Mouse (Mus musculus) hindbrain, embryonic 14.5 days (tissue): ENCODE results near the gene Trit1. TPM values are rescaled to one million over a fixed set of nuclear protein-coding genes. Genes with fewer than 3 reads are reported as not detected.

Experiments used
- ATAC-seq: fragments of 200-750 bp; cut with Nextera tagmentation; 2 replicates; pipeline ENCODE4 v1.8.0; 2017; ENCODE audit warnings: moderate number of reproducible peaks, mild to moderate bottlenecking, moderate TSS enrichment, moderate library complexity; ENCODE audit not compliant: low FRiP score
- DNase-seq: peaks from one replicate; pipeline ENCODE4 v3.0.0-alpha.2; 2015; ENCODE audit warnings: low spot score
- H3K27ac ChIP-seq: fragments of 300-500 bp; sonication (generic); 2 replicates; pipeline ENCODE4 v1.5.1; 2014; ENCODE audit warnings: mild to moderate bottlenecking, moderate library complexity
- H3K27me3 ChIP-seq: fragments of 300-500 bp; sonication (generic); 2 replicates; pipeline ENCODE4 v1.6.1; 2014; ENCODE audit warnings: mild to moderate bottlenecking, low read length, mixed read lengths; ENCODE audit not compliant: control insufficient read depth, insufficient read depth
- H3K36me3 ChIP-seq: fragments of 300-500 bp; sonication (generic); replicated peaks from 2 replicates; pipeline ENCODE4 v1.6.1; 2014; ENCODE audit not compliant: control insufficient read depth, insufficient read depth
- H3K4me1 ChIP-seq: fragments of 300-500 bp; sonication (generic); replicated peaks from 2 replicates; pipeline ENCODE4 v1.6.1; 2014; ENCODE audit warnings: antibody characterized with exemption, low read length, mixed read lengths; ENCODE audit not compliant: control insufficient read depth, insufficient read depth
- H3K4me2 ChIP-seq: fragments of 300-500 bp; sonication (generic); replicated peaks from 2 replicates; pipeline ENCODE4 v1.6.1; 2014; ENCODE audit warnings: mild to moderate bottlenecking, moderate library complexity
- H3K4me3 ChIP-seq: fragments of 300-500 bp; sonication (generic); replicated peaks from 2 replicates; pipeline ENCODE4 v1.5.1; 2014; ENCODE audit warnings: mild to moderate bottlenecking, low read length
- H3K9ac ChIP-seq: fragments of 300-500 bp; sonication (generic); 2 replicates; pipeline ENCODE4 v1.6.1; 2014
- H3K9me3 ChIP-seq: fragments of 300-500 bp; sonication (generic); 2 replicates; pipeline ENCODE4 v1.6.1; 2016; ENCODE audit warnings: low read length; ENCODE audit not compliant: control insufficient read depth
- WGBS: fragments of 180-500 bp; shearing (Covaris S2); extraction: QIAGEN DNeasy Blood & Tissue Kit; methylation state at CpG from one replicate; pipeline ENCODE4 v1.1.7; 2014; 5-methylcytosine and 5-hydroxymethylcytosine counted together
- polyA plus RNA-seq: library from polyadenylated mRNA; unstranded; fragments of >200 nt; fragmentation: Nextera tagmentation; extraction: Ambion mirVana; gene quantifications from 2 replicates; pipeline ENCODE4 v1.2.1, GENCODE M21; 2014

Gene Trit1
- polyA plus RNA-seq, 1 experiment from 2014 or later = 24.6 TPM

DNA sequence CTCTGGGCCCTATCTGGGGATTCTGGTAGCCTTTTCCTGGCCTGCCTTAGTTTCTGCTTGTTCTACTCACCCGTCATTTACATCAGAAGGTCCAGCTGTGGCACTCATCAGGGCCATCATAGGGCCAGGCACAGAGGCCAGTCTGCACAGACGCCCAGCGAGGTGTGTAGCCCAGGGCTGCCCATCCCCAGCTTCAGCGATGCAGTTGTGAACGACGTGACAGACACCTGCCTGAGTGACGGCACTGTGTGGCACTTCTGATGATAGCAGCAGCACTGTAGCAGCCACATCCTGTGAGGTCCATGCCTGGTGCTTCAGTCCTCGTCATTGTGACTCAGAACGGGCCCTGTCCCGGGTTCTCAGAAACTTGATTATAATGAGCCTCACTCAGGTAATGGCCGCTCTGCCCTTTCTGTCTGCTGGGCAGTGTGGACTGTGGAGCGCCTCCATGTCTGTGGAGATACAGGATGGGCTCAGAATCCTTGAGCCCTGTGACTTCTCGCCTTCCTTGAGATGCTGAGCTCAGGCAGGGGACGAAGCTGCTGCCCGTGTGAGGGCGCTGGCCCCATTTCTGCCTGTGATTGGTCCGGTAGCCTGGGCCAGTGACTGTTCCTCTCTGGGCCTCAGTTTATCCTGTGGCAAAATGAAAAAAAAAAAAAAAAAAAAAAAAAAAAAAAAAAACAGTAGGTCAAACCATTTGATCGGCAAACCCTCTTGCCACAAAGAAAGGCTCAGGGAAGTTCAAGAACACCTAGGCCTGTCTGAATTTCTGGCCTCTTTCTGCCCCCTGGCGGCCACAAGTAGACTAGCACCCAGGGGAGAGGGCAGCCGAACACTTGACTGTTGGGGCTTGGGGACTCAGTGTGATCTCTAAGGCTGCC is 66.1 kb downstream of the Trit1 start:
- no peak overlapping the region for H3K27ac ChIP-seq
- H3K36me3 ChIP-seq = no peaks in the 10 kb centered on the region
- WGBS = 70% methylated on average over 20 of the region's 20 CpGs
- no peaks in the 10 kb centered on the region for H3K9me3 ChIP-seq
- H3K27me3 ChIP-seq = no peaks in the 10 kb centered on the region
- ATAC-seq = peak; percentile 70; the same call in 1 of the 2 replicates
- H3K4me3 ChIP-seq = no peak overlapping the region
- H3K9ac ChIP-seq = no peak overlapping the region
- H3K4me1 ChIP-seq = no peaks in the 10 kb centered on the region
- peak; percentile 79 for DNase-seq
- H3K4me2 ChIP-seq = no peak overlapping the region

- Histone ChIP-seq H3K27ac (no peak overlapping the region), H3K36me3 (no peaks in the 10 kb centered on the region), H3K9ac (no peak overlapping the region), H3K27me3 (no peaks in the 10 kb centered on the region), H3K4me1 (no peaks in the 10 kb centered on the region), H3K9me3 (no peaks in the 10 kb centered on the region), H3K4me3 (no peak overlapping the region), H3K4me2 (no peak overlapping the region)
- WGBS = 72% methylated on average over 13 of the region's 13 CpGs
- ATAC-seq = no peak
- no peak for DNase-seq
Measured at GRCm38 (mm10) chr4:123083323-123083902, 67.0 kb downstream of the Trit1 start.

GRCm38 (mm10) chr4:123085290-123085689 is 68.9 kb downstream of the Trit1 start:
- Histone ChIP-seq H3K4me3 (no peak overlapping the region), H3K36me3 (no peaks in the 10 kb centered on the region), H3K9ac (no peak overlapping the region), H3K4me1 (no peaks in the 10 kb centered on the region), H3K4me2 (no peak overlapping the region), H3K9me3 (no peaks in the 10 kb centered on the region), H3K27me3 (no peaks in the 10 kb centered on the region), H3K27ac (no peak overlapping the region)
- WGBS = 85% methylated on average over 2 of the region's 2 CpGs
- ATAC-seq (no peak), DNase-seq (no peak)

DNA sequence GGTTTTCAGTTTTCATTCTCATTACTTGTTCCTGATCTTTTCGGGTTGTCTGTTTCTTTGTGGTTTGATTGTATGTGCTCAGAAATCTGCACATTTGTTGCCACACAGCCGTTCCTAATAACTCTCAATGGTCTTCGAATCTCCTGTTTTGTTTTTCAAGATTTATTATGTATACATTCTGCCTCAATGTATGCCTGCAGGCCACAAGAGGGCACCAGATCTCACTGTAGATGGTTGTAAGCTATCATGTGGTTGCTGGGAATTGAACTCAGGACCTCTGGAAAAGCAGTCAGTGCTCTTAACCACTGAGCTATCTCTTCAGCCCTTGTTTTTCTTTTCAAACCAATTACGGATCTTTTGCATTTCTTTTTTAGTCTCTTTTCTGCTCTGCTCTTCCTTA is 70.0 kb downstream of the Trit1 start:
- no peaks in the 10 kb centered on the region for H3K36me3 ChIP-seq
- H3K4me3 ChIP-seq = no peak overlapping the region
- no peak overlapping the region for H3K9ac ChIP-seq
- ATAC-seq (no peak), DNase-seq (no peak)
- no peaks in the 10 kb centered on the region for H3K4me1 ChIP-seq
- H3K4me2 ChIP-seq = no peak overlapping the region
- no peak overlapping the region for H3K27ac ChIP-seq
- H3K27me3 ChIP-seq = no peaks in the 10 kb centered on the region
- 94% methylated on average over 4 of the region's 4 CpGs for WGBS
- no peaks in the 10 kb centered on the region for H3K9me3 ChIP-seq

GRCm38 (mm10) chr4:123092621-123093020 is 76.2 kb downstream of the Trit1 start:
- ATAC-seq (no peak), DNase-seq (no peak)
- Histone ChIP-seq H3K4me1 (no peaks in the 10 kb centered on the region), H3K27ac (no peak overlapping the region), H3K27me3 (no peaks in the 10 kb centered on the region), H3K36me3 (no peaks in the 10 kb centered on the region), H3K4me2 (no peak overlapping the region), H3K4me3 (no peak overlapping the region), H3K9me3 (no peaks in the 10 kb centered on the region), H3K9ac (no peak overlapping the region)
- WGBS = 73% methylated on average over 5 of the region's 5 CpGs

DNA sequence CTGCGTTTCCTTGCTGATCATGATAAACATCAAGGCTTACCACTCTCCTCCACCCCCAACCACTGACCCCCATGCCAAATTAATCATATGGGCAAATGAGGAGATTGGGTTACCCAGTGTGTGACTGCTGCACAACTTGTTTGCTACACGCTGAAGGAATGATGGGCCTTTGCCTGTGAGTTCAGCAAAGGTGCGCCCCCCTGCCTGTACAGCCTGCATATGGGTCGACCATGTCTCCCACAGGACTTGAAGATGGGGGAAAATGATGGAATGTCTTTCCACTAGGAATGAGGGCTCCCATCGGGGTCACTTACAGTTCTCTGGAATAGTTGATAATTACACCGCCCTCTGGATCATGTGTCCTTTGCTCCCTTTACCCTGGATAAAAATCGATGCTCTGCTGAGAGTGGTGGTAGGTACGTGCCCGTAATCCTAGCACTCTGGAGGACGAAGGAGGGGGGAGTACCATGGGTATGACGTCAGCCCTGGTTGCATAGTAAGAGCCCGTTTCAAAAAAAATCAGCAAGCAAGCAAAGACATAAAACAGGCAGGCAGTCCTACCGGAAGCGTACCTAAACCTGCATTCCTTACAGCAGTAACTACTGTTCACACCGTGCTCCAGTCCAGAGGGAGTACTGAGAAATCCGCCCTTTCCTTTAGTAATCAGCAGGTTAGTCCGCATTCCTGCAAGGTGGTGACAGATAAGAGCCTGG is 76.8 kb downstream of the Trit1 start:
- H3K4me2 ChIP-seq = peak overlapping the region; percentile 7; the same call in 1 of the 2 replicates
- peak; percentile 37; the same call in 1 of the 2 replicates for ATAC-seq

GRCm38 (mm10) chr4:123093869-123094268 is 77.5 kb downstream of the Trit1 start:
- H3K4me1 ChIP-seq = no peaks in the 10 kb centered on the region
- no peak overlapping the region for H3K9ac ChIP-seq
- H3K27ac ChIP-seq = no peak overlapping the region
- no peaks in the 10 kb centered on the region for H3K27me3 ChIP-seq
- DNase-seq (no peak), ATAC-seq (no peak)
- H3K9me3 ChIP-seq = no peaks in the 10 kb centered on the region
- no peaks in the 10 kb centered on the region for H3K36me3 ChIP-seq
- H3K4me3 ChIP-seq = no peak overlapping the region
- 79% methylated on average over 8 of the region's 9 CpGs for WGBS
- no peak overlapping the region for H3K4me2 ChIP-seq

More for the DNA sequence above, 76.8 kb downstream of the Trit1 start:
- DNase-seq = no peak
- WGBS = 69% methylated on average over 17 of the region's 17 CpGs
- H3K9me3 ChIP-seq = no peaks in the 10 kb centered on the region
- H3K4me1 ChIP-seq = no peaks in the 10 kb centered on the region
- H3K9ac ChIP-seq = no peak overlapping the region
- no peak overlapping the region for H3K27ac ChIP-seq
- no peak overlapping the region for H3K4me3 ChIP-seq
- H3K36me3 ChIP-seq = no peaks in the 10 kb centered on the region
- no peaks in the 10 kb centered on the region for H3K27me3 ChIP-seq
